Mouse (Mus musculus): ENCODE measurements around the gene Nfkbil1.

DNA sequence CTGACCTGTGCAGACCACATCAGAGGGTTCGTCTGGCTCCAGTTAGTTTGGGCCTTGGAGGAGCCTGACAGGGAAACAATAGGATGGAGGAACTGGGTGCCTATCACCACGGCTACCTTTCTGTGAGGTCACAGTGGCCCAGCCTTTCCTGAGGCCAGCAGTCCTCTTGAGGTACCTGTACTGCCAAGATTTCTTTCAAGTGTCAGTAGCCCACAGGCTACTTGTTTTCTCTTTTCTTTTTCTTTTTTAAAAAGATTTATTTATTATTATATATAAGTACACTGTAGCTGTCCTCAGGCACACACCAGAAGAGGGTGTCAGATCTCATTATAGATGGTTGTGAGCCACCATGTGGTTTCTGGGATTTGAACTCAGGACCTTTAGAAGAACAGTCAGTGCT, 59.6 kb downstream of the Nfkbil1 start, which contains the start of gene Aif1:
- TF ChIP-seq CTCF (conservative IDR thresholded peaks at IDR 0.05 in 1 of 2, IDR thresholded peaks at IDR 0.05 in 1 of 2; ENCODE audit: low read depth in 2 of 2, low read length in 2 of 2): no peak
- TF ChIP-seq E2F4 (IDR thresholded peaks at IDR 0.05; ENCODE audit: insufficient replicate concordance, low read depth, low read length): no peak
- no peak for TF ChIP-seq NELFE (IDR thresholded peaks at IDR 0.05; ENCODE audit: low read depth, low read length)
- no peak for TF ChIP-seq POLR2A (IDR thresholded peaks at IDR 0.05; ENCODE audit: low read depth, low read length)
- TF ChIP-seq MEF2A (IDR thresholded peaks at IDR 0.05; ENCODE audit: borderline replicate concordance, low read depth, low read length): no peak
